Mouse (Mus musculus): Measurements from ENCODE around the gene Usp13.

Usp13 gene

DNA sequence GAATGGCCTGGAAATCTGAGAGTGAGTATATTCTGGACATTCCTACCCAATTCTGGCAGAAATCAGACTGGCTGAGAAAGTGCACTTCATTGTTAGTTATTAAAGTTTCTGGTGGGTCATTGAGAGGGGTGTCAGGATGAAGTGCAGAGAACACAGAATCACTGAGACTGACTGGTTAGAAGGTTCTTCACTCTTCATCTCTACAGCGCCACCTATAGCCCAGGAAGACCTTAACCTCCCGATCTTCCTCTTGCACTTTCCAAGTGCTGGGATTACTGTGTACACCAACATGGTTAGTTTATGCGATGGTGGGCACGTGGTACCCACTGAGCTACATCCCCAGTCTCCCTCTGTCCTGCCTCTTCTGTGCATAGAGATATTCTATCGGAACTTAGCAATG is 130.1 kb downstream of the Usp13 start:
- no peak for DNase-seq

- DNase-seq = no peak
These were observed 134.0 kb downstream of the Usp13 start for GRCm38 (mm10) chr3:32951382-32951781.

GRCm38 (mm10) chr3:32961494-32961893 is 144.1 kb downstream of the Usp13 start:
- DNase-seq = no peak

DNA sequence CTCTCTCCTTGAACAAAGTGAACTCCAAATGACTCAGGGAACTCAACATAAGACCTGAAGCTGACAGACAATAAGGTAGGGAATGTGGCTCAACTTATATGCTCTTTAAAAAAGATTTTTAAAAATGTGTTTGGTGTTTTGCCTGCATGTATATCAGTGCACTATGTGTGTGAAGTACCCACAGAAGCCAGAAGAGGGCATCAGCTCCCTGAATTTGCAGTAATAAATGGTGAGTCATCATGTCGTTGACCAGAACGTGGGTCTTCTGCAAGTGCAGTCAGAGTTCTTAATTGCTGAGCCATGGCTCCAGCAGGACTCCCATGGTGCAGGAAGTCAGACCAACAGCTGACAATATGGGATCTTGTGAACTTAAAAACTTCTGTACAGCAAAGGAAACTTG is 148.2 kb downstream of the Usp13 start:
- no peak for DNase-seq

DNA sequence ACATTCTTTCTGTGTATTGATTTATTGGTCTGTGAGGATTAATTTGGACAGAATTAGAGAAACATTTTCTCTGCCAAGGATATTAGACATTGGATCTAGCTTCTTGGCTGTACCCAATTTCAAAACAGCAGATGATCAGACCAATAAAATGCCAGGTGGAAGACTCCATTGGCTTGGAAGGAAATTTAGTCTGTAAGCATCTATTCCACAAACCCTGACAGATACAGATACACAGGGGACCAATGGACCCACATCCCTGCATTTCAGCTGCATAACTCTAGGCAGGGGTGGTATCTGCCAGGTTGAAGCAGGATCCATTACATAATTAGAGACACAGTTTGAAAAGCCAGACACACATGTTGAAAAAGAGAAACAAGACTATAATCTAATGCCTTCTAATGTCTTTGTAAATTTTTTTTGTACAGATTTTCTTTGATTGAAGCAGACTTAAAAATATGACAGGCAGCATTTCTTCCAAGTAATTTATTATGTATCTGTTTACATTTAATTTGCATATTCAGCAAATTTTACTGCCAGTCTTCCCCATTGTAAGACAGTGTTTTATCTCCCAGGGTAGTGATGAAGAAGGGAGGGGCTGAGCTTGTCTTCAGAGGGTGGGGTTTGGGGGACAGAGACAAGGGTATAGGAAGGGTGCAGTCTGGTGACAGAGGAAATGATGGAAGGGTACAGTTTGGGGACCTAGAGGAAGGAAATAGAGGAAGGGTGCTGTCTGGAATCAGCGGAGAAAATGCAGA is 151.5 kb downstream of the Usp13 start:
- no peak for DNase-seq

DNA sequence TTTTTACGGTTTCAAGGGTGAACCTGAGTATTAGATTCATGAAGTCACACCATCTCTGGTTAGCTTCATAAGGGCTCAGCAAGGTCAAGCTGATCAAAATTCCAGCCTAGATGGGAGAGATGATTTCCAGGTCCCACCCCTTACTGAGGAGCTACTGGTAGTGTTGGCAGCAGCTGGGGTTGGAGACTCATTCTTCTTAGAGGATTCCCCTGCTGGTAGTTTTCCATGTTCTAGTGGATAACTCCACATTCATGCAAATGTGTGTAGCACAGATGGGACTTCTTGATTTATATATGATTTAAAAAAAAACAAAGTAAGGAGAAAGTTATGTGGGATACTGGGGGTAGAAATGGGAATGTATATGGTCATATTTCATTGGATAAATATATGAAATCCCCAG is 152.9 kb downstream of the Usp13 start:
- DNase-seq = no peak

GRCm38 (mm10) chr3:32979238-32979637 is 161.9 kb downstream of the Usp13 start:
- DNase-seq = no peak

GRCm38 (mm10) chr3:32979981-32980380 is 162.6 kb downstream of the Usp13 start:
- no peak for DNase-seq

DNA sequence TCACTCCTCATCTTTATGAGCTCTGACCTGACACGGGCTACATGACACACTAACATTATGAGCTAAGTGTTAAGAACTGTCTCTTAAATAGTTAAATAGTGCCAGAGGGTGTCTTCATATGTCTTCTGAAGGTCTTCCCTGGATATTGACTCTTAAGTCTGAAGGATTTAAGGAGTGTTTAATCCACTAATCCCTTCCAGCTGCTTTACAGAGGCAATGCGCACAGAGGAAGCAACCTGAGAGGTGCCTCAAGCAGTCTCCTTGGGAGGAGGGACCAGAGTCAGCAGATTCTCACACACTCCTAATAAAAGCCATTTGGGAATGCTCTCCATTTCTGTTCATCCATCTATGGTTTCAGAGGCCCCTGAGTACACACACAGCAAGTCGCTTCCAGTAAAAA is 167.8 kb downstream of the Usp13 start:
- no peak for DNase-seq
